8 mouse cellular contexts compared by ENCODE assay signal in genomic region chr3:84235420-84236304, GRCm38 (mm10).
DNase-seq lines count a peak whose midpoint lies in the region; ATAC-seq and TF ChIP-seq lines count a peak whose summit lies in the region.
"Had no signal": no experiment of that assay in that cellular context is flagged by ENCODE, and none has a peak within 500 bp of the region (broad histone marks: within the 10 kb centered on the region; RNA-seq: fewer than 3 reads in every experiment).

No protein-coding gene starts in this region.

- no peaks in the 10 kb centered on the region for H3K27me3 ChIP-seq in liver, embryonic 14.5 days (ENCODE audit: control insufficient read depth, insufficient read depth, low read length)
- H3K27me3 ChIP-seq in stomach, embryonic 16.5 days (ENCODE audit: control insufficient read depth, insufficient read depth, low read length) = no peaks in the 10 kb centered on the region

- no peak for DNase-seq in layer of hippocampus, adult 2 months (ENCODE audit: low spot score in 2 of 2)
- DNase-seq in layer of hippocampus, adult 18-20 months (ENCODE audit: low spot score in 2 of 2) = no peak
- peak; percentile 70 to 71 for DNase-seq in kidney, adult 8-10 months
- DNase-seq in liver, embryonic 14.5 days (ENCODE audit: low read depth in 3 of 3, low spot score in 3 of 3) = peak in 1 of 3 experiments; percentile 16
- no peak for DNase-seq in right cerebral cortex, postnatal 14 days
- DNase-seq in left cerebral cortex, adult 11 months (ENCODE audit: low spot score) = no peak

- no peak overlapping the region for H3K9ac ChIP-seq in liver, embryonic 14.5 days (replicated peaks)
- H3K9ac ChIP-seq in stomach, embryonic 16.5 days (ENCODE audit: low read length) = no peak overlapping the region

- no peak overlapping the region for H3K4me3 ChIP-seq in layer of hippocampus, adult 2 months
- H3K4me3 ChIP-seq in liver, embryonic 14.5 days (ENCODE audit: insufficient read depth in 1 of 2, low read depth in 2 of 2, low read length in 2 of 2) = no peak overlapping the region
- no peak overlapping the region for H3K4me3 ChIP-seq in stomach, embryonic 16.5 days (replicated peaks; ENCODE audit: low read length)

- 58% methylated on average over 10 of the region's 10 CpGs for WGBS in liver, embryonic 14.5 days (ENCODE audit: insufficient replicate concordance)
- 45% methylated on average over 10 of the region's 10 CpGs for WGBS in stomach, embryonic 16.5 days

- H3K36me3 ChIP-seq in liver, embryonic 14.5 days (replicated peaks; ENCODE audit: control insufficient read depth, insufficient read depth, low read depth) = no peaks in the 10 kb centered on the region
- H3K36me3 ChIP-seq in stomach, embryonic 16.5 days (ENCODE audit: control insufficient read depth, insufficient read depth, low read length) = no peaks in the 10 kb centered on the region
- H3K36me3 ChIP-seq: G1E had no signal

- no peak for TF ChIP-seq CTCF in layer of hippocampus, adult 2 months (conservative IDR thresholded peaks at IDR 0.05)
- no peak for TF ChIP-seq CTCF in liver, embryonic 14.5 days (IDR thresholded peaks at IDR 0.05; ENCODE audit: low read depth)

- H3K27ac ChIP-seq in layer of hippocampus, adult 2 months = peak overlapping the region; percentile 67
- no peak overlapping the region for H3K27ac ChIP-seq in liver, embryonic 14.5 days
- peak overlapping the region; percentile 29 for H3K27ac ChIP-seq in stomach, embryonic 16.5 days (ENCODE audit: low read length)

- no peak for TF ChIP-seq EP300 in liver, embryonic 14.5 days (IDR thresholded peaks at IDR 0.05; ENCODE audit: low read depth)

- H3K4me1 ChIP-seq in liver, embryonic 14.5 days (replicated peaks; ENCODE audit: control insufficient read depth in 2 of 2, insufficient read depth in 2 of 2, low read length in 1 of 2) = peaks cover 4 to 27% of the 10 kb centered on the region in 2 experiments
- H3K4me1 ChIP-seq in stomach, embryonic 16.5 days (ENCODE audit: control insufficient read depth, insufficient read depth, low read length) = peaks cover 17% of the 10 kb centered on the region

- H3K9me3 ChIP-seq in liver, embryonic 14.5 days (ENCODE audit: control insufficient read depth, low read length) = no peaks in the 10 kb centered on the region
- H3K9me3 ChIP-seq in stomach, embryonic 16.5 days (replicated peaks; ENCODE audit: control insufficient read depth, low read length) = no peaks in the 10 kb centered on the region
- H3K9me3 ChIP-seq: G1E had no signal

- H3K4me2 ChIP-seq in liver, embryonic 14.5 days (ENCODE audit: low read depth) = no peak overlapping the region
- H3K4me2 ChIP-seq in stomach, embryonic 16.5 days (ENCODE audit: low read depth, low read length) = no peak overlapping the region

- ATAC-seq in liver, embryonic 14.5 days (ENCODE audit: insufficient read depth) = peak; percentile 35; the same call in 1 of the 2 replicates
- ATAC-seq in stomach, embryonic 16.5 days (ENCODE audit: insufficient read depth, low FRiP score) = no peak; the same call in 1 of the 2 replicates

Comparison
In these comparisons a context has a peak if more than half of its experiments do, and no peak if none do; other contexts are left out.
1. DNase-seq: peak in kidney, adult 8-10 months (2 of 2); none in layer of hippocampus, adult 2 months (0 of 2), layer of hippocampus, adult 18-20 months (0 of 2), right cerebral cortex, postnatal 14 days (single experiment) and left cerebral cortex, adult 11 months (single experiment).